Mouse (Mus musculus): ENCODE results near the gene Lrrfip1.

DNA sequence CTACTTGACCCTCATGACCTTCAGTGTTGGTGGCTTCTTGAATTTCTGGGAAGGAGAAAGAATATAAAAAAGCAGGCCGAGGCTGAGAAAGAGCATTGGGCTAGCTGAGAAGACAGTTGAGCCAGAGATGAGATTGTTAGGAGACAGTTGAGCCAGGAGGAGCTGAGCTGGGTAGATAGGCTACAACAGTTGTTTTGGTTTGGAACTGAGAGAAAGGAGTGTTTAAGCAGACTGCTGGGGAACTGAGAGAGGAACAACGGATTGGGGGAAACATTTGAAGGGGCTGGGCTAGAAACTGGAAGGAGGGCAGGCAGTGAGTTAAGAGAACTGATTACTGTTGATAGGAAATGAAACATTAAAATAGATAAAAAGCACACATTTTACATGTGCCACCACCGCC, 177.5 kb downstream of the Lrrfip1 start:
- no peak for TF ChIP-seq CTCF (IDR thresholded peaks at IDR 0.05; ENCODE audit: control insufficient read depth, insufficient read depth, insufficient replicate concordance, low read depth, low read length)
- TF ChIP-seq POLR2A (IDR thresholded peaks at IDR 0.05; ENCODE audit: control insufficient read depth, low read depth, low read length): no peak
